Mouse (Mus musculus) embryo, embryonic 11.5 days (tissue): ENCODE data around the gene Chrne.
A peak's percentile ranks its signal among the peaks of the same experiment; 100 is the strongest.

Source experiments
- DNase-seq: peaks from one replicate; pipeline ENCODE4 v3.0.0-alpha.2; 2012; ENCODE audit warnings: low read depth, low spot score

Gene Chrne

DNA sequence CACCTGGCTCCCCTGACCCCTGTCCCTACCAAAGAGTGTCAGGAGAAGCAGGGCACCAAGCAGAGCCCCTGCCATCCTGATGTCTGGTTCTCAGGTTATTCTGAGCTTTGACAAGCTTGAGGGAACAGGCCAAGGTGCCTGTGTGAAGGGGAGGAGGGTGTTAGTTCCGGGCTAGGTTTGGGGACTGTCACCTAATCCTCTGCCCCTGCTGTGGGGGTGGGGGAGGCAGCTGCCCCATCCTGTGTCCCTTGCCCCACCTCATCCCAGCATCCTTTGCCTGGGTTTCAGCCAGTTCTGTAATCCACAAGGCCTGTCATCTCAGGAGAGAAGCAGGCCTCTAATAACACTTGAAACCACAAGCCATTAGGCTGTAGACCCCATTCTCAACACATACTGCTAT is at the start of gene Chrne:
TSS of gene Chrne (minus strand) at position 116 of the 400 bp plus-strand sequence.
- no peak for DNase-seq

DNA sequence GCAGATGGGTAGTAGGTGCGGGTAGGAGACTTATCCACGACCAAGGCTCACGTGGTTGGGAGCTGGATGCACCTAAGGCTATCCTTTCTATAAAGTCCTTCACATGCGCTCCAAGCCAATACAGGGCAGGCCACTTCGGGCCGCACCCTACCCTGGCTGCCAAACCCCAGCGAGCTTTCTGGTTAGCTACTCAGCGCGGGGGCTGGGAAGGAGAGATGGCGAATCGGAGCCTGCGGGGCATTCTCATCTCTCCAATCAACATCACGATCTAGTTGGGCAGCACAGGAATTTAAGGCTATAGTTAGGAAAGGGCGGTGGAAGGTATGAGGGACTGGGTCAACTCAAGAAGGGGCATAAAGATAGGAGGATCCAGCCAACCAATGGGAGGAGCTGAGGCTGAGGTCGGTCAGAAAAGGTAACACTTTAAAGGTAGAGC is 49.3 kb upstream of the Chrne start:
- DNase-seq = no peak

DNA sequence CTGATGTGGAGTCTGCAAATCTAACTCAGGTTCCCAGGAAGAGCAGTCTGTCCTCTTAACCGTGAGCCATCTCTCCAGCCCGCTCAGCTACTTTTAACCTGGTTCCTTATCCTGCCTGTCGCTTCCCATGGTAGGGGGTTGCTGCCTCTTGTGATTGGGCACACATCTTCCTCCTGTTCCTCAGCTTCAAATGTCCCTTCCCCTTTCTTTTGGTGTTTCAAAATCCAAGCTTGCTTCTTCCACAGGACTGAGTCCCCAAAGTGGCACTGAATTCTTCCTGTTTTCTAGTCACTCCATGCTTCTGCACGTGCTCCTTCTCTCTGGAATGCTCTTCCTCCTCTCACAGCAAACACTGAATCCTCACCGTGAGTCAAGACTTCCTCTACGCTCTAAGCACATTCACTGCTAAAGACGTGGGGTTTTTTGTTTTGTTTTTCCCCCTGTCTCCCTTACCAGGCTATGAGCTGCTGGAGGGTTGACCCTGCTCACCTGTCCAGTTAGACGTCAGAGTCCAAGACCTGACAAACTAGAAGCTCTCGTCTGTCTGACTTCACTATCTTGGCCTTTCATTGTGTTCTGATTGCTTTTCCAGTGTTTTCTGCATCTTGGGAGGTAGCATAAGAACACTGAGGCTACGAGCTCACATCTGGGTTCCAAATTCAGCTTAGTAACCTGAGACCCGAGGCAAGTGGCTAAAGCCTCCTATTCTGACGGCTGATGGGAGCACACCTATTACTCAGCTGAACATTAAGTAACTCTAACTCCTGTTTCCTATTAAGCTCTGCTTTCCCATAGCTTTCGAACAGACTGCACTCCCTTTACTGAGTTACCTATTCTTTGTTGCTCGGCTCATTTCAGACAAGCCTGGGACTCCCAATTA is 48.5 kb upstream of the Chrne start:
- DNase-seq = no peak

DNA sequence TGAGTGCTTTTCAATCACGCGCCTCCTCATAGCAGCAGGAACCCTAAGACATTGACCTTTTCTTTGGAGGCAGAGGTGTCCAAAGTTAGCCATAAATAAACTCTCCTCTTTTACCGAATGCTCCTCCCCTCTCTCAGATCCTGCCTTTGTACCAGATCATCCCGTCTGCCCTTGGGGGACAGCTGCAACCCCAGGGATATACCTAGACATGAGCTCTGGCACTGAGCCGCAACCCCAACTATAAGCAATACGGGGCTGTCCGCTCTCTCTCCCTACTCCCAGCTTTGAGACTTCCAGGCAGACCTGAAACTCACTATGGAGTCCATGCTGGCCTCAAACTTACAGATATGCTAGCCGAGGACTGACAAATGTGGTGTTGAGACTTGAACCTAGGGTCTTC is 47.7 kb upstream of the Chrne start:
- no peak for DNase-seq

DNA sequence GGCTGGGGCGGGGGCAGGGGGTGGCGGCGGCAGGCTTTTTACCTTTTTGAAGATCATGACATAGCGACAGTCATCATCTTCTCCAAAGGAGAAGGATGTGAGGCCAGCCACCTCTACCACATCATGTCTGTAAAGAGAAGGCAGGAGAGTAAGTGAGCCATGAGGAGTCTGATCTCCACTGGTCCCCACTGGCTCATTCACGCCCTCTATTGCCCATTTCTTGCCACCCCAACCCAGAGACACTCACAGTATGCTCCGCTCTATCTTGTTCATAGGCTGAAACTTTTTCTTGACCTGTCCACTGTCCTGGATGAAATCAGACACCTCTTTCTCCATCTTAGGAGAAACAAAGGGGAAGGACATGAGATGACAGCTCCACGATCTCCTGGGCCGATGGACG is 45.7 kb upstream of the Chrne start:
- no peak for DNase-seq

DNA sequence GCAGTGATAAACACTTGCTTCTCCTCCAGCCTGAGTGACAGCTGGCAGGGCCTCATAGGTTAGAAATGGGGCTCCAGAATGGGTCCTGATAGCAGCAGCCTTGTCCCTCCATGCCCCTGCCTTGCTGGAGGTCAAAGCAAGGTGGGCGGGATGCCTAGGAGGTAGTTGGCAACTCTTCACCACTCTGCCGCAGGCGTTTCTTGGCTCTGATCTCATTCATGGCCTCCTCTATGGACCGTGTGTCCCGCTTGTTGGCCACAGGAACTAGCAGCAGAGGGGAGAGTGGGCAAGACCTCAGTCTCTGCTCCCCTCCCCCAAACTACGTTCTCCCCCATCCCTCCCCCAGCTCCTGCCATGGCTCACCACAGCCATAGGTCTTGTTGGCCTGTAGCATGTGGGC is 44.9 kb upstream of the Chrne start:
- DNase-seq = no peak

DNA sequence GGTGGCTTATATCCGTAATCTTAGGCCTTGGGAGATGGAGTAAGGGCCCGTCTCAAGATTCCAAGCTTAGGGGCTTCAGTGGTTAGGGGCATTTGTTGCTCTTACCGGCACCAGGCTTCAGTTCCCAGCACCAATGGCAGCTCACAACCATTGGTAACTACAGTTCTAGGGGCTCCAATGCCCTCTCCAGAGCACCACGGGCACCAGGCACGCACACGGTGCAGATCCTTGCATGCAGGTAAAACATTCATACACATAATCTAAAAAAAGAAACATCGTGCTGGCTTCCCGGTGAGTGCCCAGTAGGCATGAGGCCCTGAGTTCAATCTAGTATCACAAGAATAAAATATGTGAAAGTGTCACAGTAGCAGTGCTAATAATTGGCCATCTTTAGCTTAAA is 44.1 kb upstream of the Chrne start:
- no peak for DNase-seq

DNA sequence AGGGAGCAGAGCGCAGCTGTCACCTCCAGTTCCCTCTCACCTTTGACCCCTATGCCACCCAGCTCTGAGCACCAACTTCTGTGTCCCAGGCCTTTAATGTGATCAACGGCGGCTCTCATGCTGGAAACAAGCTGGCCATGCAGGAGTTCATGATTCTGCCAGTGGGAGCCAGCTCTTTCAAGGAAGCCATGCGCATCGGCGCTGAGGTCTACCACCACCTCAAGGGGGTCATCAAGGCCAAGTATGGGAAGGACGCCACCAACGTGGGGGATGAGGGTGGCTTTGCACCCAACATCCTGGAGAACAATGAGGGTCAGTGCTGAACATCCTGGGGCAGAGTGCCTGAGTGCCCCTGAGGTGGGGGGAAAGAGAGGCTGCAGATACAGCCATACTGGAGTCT is 41.6 kb upstream of the Chrne start:
- DNase-seq = no peak

DNA sequence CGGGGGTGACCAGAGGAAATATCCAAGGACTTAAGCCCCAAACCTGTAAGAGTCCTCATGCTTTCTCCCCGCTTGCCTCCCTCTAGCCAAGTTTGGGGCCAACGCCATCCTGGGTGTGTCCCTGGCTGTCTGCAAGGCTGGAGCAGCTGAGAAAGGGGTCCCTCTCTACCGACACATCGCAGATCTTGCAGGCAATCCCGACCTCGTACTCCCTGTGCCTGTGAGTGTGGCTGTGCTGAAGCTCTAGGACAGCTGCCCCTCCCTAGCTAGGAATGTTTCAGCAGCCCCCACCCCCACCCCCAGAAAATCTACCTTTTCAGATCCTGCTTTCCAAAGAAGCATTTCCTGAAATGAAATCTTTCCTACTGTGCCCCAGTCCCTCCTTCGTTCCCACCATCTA is 39.9 kb upstream of the Chrne start:
- no peak for DNase-seq

DNA sequence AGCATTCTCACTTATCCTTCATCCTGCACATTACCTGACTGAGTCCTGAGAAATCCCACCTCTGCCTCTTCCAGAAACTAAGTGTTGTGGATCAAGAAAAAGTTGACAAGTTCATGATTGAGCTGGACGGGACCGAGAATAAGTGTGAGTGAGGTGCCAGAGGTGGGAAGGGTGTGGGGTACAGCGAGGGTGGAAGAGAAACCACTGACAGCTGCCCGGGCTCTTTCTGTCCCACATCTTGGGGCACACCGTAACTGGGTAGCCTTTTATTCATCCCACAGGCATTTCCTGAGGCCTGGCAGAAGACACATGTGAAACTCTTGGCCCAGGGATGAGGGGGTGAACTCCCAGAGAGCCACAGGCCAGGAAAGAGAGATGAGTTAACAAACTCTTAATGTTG is 39.5 kb upstream of the Chrne start:
- no peak for DNase-seq

DNA sequence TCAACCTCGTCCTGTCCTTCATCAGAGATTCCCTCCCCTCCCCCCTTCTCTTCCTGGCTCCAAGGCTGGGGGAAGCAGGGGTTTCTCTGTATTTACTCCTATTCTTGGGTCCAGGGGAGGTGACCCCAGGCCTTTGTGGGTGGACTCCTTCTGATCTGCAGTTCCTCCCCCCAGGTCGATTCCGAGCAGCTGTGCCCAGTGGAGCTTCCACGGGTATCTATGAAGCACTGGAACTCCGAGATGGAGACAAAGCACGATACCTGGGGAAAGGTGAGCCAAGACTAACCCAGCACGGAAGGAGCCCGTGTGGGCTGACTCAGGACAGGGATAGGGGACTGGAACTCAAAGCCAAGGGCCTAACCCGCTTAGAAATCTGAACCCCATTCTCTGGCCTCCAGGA is 39.0 kb upstream of the Chrne start:
- DNase-seq = no peak

DNA sequence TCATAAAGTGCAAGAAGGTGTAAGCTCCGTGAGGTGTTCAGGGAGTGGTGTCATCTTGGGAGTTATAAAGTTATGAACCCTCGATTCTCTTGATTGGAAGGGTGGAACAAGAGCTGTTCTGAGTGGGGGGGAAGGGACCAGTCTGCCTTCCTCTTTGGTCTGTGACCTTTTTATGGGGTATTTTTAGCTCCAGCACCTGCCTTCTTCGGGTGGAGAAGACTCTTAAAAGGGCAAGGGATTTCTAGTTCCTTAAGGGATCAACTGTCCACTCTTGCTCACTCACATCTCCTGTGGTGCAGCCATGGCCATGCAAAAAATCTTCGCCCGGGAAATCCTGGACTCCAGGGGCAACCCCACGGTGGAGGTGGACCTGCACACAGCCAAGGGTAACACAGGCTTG is 38.6 kb upstream of the Chrne start:
- DNase-seq = no peak

DNA sequence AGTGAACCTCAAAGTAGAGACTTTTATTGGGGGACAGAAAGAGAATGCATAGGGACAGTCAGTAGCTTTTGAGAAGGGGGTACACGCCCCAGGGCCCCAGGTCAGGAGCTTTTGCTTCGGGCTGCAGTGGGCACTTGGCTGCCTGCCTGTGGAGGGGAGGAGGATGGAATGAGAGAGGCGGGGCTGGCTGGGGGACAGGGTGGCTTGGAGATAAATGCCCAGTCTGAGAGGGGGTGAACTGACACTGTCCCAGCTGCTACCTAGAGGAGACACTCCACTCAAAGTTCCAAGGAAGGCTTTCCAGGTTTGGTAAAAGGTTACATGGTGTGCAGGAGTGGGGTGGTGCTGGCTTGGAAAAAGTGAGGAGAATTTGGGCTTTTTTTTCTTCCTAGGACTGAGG is 37.9 kb upstream of the Chrne start, which contains the start of gene Eno3:
TSS of gene Eno3 (plus strand) at position 239 of the 400 bp plus-strand sequence.
- DNase-seq = no peak

DNA sequence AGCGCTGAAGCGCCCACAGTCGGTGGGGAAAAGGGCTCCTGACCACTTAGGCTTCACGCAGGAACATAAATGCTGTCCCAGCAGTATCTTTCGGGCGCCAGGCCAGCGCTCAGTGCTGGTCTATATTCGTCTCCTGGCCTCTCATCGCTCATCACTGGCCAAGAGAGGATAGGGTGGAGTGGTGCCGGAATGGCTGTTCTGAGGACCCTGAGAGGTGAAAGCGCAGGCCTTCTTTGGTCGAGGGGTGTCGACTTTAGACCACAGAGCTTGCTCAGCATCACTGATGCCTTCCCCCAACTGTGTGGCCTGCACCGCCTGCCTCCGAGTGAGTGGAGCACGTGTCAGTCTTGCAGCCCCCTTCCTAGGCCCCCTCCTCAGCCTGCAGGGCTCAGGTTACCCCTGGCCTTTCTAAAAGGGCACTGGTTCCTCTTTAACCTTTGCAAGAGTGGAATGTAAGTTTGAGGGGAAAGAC is 37.5 kb upstream of the Chrne start:
- DNase-seq = no peak

DNA sequence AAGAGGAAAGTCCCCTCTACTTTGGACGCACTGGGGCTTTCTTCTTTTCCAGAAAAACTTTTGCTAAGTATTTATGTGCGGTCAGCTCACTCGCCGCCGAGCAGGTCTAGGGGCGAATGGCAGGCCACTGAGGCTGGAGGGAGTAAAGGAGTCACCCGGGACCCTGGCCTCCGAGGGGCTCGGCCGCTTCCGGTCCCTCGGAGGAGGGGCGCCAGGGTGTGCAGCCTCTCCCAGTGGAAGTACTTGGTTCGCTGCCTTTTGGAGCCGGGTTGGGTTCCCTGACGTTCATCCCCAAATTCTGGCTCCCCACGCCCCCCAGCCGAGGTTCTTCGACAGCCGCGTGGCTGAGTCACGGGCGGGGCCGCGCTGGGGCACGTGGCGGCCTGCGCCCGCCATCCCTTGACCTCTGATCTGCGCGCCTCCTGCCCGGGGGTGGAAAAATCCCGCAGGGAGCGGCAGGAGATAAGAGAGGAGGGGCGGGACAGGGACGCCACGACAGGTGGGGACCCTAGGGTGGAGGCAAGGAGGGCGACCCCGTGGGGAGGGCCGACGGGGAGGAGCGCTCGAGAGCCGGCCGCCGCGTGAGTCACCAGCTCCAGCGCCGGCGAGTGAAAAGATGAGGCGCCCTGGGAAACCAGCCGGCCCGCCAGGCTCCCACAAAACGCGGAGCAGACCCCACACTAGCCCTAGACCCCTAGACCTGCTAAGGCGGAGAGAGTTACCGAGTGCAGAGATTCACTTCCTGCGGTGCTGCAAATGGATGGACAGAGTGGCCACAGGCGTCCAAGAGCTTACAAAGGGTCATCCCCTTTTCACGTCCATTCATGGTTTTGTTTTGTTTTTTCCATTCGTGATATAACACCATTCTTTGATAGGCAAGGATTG is 36.8 kb upstream of the Chrne start:
- DNase-seq = no peak

DNA sequence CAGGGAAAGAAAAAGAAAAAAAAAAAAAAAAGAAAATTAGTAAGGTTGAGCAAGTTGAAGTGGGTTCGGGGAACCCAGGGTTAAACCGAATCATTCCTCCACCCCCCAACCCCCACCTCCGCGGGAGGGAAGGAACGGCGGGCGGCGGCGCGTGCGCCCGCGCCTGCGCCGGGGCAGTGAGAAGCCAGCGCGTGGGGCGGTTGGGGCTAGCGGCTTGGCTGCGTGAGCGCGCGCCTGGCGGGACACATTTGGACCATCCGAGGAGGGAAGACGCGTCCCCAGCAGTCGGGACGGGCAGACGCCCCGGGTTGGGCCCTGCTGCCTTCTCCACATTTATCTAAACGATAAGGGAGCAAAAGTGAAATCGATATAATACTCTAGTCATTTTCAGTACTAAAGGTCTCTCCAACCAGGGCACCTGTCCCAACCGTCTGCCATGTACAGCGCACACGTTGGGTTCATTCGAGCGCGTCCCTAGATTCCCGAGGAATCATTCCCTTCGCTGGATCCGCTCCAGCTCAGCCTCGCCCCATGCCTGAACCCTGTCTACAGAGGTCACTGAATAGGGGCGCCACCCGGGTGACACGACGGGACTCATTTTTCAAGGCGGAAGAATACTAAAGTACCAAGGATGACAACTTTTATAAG is 36.0 kb upstream of the Chrne start:
- DNase-seq = peak; percentile 59

DNA sequence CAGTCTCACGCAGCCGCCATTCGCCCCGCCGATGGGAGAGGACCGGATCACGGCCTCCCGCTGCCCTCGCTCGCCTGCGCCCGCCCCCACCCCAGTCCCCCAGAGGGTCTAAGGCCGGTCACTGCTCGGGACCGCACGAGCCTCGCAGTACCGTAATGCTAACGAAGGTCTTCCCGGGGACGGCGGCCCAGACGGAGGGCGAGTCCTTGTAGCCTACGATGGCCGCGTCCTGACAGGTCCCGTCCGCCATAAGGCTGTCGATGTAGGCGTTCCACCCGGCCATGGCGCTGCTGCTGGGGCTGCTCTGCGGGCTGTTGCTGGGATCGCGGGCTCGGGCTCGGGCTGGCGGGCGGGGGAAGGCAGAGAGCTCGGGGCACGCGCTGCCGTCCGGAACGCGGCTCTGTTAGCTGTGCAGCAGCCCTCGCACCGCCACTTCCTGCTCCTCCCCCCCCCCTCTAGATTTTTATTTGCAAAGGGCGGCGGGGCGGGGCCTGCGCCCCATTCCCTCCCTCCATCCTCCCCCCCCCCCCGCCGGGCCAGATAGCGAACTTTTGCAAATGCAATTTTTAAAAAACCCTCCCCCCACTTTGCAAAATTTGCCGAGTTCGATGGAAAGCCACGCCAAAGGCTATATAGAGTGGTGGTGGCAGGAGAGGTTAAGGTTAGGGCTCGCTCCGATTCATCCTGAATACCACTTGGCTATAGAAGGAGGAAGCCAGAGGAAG is 35.3 kb upstream of the Chrne start, which contains the start of gene Pfn1:
TSS of gene Pfn1 (minus strand) at position 447 of the 725 bp plus-strand sequence.
- DNase-seq = peak; percentile 75

DNA sequence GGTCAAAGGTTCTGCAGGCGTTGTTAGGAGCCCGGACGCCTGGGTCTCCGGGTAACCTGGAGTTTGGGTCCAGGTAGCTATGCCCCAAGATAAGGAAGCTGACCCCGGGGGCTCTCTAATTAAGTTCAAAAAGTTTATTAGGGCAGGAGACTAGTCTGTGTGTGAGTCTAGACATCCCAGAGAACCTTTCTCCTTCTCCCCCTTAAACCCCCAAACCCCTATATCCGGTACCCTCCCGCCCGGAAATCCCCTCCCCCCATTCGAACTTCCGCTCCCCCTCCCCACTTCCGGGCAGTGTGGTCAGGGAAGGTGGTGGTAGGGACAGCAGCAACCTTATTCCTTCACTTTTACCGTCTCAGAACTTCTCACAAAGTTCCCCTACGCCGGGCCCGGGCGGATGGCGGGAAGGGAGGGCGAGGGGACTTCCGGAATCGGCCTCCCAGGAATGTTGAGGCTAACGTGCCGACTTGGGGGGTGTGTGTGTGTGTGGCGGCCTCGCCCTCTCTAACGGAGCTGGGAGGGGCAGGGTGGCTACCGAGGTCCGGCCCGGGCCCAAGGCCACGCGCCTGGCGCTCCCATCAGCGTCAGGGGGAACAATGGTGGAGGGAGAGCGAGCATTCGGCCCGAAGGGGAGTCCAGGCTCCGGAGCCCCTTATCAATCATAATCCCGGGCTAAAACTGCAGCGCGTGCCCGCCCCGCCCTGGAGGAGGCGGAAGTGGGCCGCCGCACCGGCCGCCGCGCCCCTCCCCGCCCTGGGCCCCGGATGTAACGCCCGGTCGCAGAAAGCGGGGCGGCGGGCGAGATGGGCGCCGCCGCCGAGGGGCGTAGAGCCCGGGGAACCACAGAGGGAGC is 34.6 kb upstream of the Chrne start:
- DNase-seq = no peak

DNA sequence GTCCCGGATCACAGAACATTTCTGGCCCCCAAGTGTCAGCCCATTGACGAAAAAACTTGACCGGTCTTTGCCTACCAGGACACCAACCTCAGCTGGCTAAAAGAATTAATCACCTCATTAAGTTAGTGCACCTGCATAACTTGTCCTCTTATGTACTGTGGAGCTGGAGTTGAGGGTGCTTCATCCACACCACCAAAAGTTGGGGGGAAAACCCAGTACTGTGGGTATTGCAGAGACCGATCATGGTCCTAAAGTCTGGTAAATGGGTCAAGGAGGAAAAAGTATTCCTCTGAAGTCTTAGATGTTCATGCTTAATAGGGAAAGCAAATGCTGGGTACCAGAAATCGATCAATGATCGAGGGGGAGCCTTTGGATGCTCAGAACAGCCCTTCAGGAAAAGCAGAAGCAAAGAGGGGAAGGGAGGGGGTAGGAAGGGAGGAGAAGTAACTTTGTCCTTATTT is 33.9 kb upstream of the Chrne start:
- no peak for DNase-seq
